Mouse (Mus musculus) naive thymus-derived CD4-positive, alpha-beta T cell, adult 2 months (primary cell): ENCODE measurements around the gene Ddah2.

Source experiments
- DNase-seq: peaks from one replicate; pipeline ENCODE4 v3.0.0-alpha.2; 2011; ENCODE audit warnings: low read depth

Ddah2 gene

DNA sequence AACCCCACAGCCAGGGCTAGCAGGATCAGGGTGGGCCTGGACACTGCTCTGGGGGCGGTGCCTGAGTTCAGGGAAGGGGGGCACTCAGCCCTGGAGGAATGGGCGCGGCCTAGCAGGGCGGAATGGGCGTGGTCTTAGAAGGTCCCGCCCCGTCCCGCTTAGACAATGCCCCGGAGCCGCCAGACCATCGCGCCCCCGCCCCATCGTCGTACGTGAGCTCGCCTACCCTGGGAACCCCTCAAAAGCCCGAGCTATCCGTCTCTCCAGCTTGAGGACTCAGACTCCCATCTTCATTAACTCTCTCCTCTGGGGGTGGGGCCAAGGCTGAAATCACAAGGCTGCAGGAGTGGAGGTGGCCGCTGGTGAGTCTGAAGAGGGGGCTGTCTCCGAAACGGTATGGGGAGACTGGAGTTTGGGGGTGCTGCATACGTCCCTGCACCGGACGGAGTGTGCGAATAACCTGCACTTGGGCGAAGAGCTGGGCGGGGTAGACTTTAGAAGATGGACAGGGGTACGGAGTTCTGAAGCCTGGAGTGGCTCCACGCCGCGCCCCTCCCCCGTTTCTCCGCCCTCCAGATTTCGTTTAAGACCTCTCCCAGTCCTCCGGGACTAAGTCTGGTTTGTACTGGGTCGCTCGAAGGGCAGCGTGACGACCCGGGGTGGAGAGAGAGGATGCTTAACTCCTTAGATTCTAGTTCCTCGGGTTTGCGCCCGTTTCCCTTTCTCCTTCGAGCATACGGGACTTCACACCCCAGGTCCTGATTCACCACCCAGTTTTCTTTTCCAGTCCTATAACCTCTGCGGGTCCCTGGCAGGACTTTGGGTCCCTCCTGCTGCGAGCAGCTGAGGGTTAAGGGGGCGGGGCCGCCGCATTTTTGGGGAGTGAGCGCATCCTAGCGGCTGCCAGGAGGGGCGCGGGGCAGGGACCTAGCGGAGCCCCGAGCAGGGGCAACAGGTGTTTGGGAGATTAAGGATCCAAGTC is at the start of gene Ddah2:
TSS of gene Ddah2 (plus strand) at position 125 of the 982 bp plus-strand sequence.
- DNase-seq: peak; percentile 90

- no peak for DNase-seq
Observed at GRCm38 (mm10) chr17:35009586-35009985, 49.2 kb upstream of the Ddah2 start.

DNA sequence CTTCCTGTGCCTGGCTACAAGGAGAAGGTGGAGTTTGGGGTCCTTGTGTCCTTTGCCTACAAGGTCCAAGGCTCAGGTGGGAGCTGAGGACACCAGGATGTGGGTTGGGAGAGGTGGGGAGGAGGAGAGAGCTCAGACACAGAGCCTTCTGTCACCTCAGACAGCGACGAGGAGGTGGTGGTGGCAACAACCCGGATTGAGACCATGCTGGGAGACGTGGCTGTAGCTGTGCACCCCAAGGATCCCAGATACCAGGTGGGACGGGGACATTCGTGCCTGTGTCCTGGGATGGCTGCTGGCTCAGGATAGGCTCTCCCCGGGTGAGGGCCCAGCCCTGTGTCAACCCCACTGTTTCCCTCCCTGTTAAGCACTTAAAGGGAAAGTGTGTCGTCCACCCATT is 47.4 kb upstream of the Ddah2 start:
- no peak for DNase-seq

GRCm38 (mm10) chr17:35012430-35012829 is 46.4 kb upstream of the Ddah2 start:
- DNase-seq: no peak

DNA sequence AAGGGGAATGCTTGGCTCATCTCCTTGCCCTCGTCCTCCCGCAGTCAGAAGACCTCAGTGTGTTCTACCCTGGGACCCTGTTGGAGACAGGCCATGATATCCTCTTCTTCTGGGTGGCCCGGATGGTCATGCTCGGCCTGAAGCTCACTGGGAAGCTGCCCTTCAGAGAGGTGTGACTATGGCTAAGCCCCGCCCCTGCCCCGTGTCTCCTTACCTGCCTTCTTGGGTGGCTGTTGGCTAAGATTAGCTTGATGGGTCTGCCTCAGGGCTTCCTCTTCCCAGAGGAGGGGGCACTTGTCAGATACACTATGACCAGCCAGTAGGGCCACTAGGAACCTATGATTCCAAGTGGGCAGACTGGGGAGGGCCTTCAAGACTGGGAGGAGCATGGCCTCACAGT is 45.6 kb upstream of the Ddah2 start:
- no peak for DNase-seq

DNA sequence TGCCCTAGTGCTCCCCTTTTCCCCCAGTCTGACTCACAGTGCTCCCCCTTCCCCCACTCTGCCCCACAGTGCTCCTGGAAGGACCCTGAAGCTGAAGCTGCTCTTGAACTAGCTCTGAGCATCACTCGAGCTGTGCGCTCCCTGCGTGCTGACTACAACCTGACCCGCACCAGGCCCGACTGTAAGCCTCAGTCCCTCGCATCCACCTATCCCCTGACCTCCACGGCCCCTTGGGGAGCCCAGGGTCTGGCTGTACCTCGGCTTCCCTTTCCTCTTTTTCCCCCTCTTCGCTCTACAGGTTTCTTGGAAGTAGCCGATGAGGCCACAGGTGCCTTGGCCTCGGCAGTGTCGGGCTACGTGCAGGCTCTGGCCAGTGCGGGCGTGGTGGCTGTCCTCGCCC is 43.5 kb upstream of the Ddah2 start:
- no peak for DNase-seq

DNA sequence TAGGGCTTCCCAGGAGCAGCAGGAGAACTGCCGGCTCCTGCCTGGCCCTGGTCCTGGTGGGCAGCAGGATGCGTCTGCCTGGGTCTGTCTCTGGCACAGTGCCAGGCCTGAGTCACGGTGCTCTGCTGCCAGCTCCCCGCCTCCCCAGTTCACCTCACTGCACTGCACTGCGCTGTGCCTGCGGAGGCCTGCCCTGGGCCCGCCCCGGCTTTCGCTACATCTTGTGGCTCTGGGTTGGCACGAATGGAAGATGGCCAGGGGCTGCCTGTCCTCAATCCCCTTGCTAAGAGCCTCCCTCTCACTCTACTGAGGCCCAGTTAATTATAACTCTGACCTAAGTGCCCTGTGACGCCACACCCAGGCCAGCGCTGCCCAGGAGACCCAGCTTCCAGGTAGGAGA is 42.5 kb upstream of the Ddah2 start, which contains the start of gene Vwa7:
TSS of gene Vwa7 (plus strand) at position 204 of the 400 bp plus-strand sequence.
- DNase-seq: no peak

GRCm38 (mm10) chr17:35016791-35017705 is 41.8 kb upstream of the Ddah2 start:
- no peak for DNase-seq

DNA sequence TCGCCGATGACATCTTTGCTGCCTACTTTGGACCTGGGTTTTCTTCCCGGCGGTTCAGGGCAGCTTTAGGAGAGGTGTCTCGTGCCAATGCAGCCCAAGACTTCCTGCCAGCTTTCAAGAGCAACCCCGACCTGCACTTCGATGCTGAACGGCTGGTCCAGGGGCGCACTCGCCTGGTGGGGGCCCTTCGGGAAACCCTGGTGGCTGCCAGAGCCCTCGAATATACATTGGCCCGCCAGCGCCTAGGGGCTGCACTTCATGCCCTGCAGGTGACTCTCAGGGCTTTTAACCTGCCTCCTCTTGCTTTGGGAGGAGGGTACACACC is 41.2 kb upstream of the Ddah2 start:
- DNase-seq: no peak

GRCm38 (mm10) chr17:35018171-35018570 is 40.7 kb upstream of the Ddah2 start:
- DNase-seq: no peak

- no peak for DNase-seq
Observed at GRCm38 (mm10) chr17:35019894-35020293, 38.9 kb upstream of the Ddah2 start.

GRCm38 (mm10) chr17:35020551-35020950 is 38.3 kb upstream of the Ddah2 start:
- DNase-seq: no peak

DNA sequence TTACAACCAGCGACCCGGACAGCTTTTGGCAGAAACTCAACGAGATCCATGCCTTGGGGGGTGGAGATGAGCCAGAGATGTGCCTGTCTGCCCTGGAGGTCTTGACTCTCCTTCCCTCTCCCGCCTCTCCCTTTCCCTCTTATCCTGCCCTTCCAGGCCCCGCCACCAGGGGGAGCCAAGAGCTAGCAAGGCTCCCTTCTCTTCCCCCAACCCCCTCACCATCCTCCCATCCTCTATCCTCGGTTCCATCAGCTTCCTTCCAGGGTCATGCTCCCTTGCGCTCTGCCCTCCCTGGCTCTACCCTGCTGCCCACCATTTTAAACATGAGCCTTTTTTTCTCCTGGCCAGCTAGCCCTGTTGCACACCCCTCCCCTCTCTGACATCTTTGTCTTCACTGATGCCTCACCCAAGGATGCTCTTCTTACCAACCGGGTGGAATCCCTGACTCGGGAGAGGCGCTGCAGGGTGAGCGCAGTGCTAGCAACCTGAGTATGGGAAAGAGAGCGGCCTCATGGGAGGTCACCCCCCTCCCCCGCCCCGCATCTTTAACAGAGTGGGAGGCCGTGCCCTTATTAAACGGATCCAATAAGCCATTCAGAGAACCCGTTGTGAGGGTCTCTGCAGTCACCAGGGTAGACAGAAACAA is 37.5 kb upstream of the Ddah2 start:
- DNase-seq: peak; percentile 90

DNA sequence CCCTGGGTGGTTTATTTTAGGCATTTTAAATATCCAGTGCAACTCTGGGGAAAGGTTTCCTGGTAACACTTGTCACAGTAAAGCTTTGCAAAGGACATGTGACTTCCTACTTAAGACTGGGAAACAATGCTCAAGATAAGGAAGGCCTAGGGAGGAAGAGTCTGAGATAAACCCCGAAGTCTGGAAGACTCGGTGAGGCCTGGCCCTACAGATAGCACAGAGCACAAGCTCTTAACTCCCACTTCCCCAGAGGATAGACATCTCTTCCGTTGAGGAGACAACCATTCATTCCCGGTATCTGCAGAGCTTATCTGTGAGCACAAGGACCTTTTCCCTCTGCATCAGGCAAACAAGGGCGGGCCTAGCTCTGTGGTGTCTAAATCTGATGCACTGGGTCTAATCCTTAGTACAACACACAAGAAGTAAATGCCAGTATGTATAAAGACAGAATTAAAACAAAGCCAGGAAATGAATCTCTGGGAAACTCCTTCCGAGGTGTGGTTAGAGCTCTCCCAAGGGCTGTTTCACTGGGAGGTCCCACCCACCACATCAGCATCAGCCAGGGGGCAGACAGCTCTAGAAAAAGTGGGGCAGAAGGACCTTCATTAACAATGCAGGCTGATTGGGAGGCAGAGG is 36.9 kb upstream of the Ddah2 start:
- DNase-seq: no peak

DNA sequence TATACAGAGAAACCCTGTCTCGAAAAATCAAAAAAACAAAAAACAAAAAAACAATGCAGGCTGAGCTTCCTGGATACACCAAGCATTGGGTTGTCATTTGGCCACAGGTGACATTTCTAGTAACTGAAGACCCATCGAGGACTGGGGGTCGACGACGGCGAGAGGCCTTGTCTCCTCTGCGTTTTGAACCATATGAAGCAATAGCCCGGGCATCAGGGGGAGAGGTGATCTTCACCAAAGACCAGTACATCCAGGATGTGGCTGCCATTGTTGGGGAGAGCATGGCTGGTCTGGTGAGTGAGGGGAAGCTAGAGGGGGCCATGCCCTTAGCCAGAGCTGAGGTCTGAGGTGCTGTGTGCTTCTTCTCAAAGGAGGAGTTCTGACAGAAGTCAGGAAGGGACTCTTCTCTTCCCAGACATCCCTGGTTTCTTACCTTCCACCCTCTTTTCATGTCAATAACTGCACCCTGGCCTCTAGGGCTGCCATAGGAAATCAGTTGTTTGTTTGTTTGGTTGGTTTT is 36.2 kb upstream of the Ddah2 start:
- DNase-seq: no peak

- no peak for DNase-seq
Observed at GRCm38 (mm10) chr17:35023221-35023620, 35.6 kb upstream of the Ddah2 start.

GRCm38 (mm10) chr17:35023756-35024155 is 35.1 kb upstream of the Ddah2 start:
- no peak for DNase-seq

DNA sequence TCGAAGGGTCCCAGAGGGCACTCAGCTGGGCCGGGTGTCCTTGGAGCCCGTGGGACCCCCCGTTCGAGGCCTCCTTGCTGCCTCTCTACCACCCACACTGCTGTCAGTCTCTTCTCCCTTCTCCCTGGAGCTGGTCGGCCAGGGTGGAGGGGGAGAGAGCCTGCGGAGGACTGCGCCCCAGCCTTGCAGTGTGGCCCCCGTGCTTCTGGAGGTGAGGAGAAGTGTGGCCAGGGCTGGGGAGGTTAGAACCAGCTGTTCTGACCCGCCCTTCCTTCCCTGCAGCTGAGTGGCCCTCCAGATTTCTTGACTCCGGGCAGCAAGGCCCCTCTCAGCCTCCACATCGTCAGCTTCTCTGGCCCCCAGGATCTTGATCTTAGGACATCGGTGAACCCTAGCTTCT is 34.6 kb upstream of the Ddah2 start:
- DNase-seq: no peak

DNA sequence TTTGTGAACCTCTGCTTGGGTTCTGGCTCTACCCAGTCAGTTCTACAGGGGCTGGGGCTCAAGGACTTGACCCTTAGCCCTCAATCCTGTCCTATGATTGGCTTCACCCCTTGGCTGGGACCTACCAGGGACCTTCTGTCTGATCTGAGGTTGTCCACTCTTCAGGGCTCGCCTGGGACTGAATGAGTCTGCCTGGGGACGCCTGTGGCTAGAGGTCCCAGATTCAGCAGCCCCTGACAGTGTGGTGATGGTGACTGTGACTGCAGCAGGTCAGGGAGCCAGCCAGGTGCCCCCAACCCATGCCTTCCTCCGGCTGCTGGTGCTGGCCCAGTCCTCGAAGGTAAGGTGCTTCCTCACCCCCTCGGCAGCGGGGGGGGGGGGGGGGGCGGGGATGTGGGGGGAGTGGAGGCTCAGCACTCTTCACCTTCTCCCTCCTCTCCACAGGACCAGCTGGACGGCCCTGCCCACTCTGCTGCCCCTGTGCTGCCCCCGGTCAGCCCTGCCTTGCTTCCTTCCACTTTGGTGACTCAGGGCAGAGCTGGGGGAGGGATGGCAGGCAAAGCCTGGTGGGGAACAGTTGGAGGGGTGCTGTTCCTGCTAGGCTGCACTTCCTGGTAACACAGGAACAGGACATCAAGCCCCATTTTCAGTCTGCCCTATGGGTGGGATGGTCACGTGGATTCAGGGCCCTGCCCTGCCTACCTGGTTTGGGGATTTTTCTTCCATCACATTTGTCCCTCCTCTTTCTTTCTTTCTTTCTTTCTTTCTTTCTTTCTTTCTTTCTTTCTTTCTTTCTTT is 33.9 kb upstream of the Ddah2 start:
- DNase-seq: no peak

- no peak for DNase-seq
Observed at GRCm38 (mm10) chr17:35026206-35026605, 32.6 kb upstream of the Ddah2 start.
